Mouse (Mus musculus) heart, postnatal 0 days (tissue): Measurements from ENCODE around the gene Arl6ip5.

ENCODE experiments used
- CTCF ChIP-seq: IDR thresholded peaks from 2 replicates; pipeline ENCODE4 v1.5.1; 2016; ENCODE audit warnings: antibody characterized with exemption, control low read depth, low read depth
- EP300 ChIP-seq: IDR thresholded peaks from 2 replicates; pipeline ENCODE4 v1.6.1; 2016; ENCODE audit warnings: antibody characterized with exemption, low read depth

GRCm38 (mm10) chr6:97222931-97223467 lies 12.5 kb downstream of the Arl6ip5 start:
- TF ChIP-seq CTCF (no peak), EP300 (no peak)
